Mouse (Mus musculus) embryonic facial prominence, embryonic 14.5 days (tissue): Measurements from ENCODE around the gene Loxl3. TPM values are rescaled to one million over a fixed set of nuclear protein-coding genes. Genes with fewer than 3 reads are reported as not detected.
A peak's percentile ranks its signal among the peaks of the same experiment; 100 is the strongest.

Experiments
- ATAC-seq: fragments of 200-750 bp; cut with Nextera tagmentation; 2 replicates; pipeline ENCODE4 v1.8.0; 2017; ENCODE audit warnings: low read depth, moderate number of reproducible peaks, moderate TSS enrichment
- DNase-seq: peaks from one replicate; pipeline ENCODE4 v3.0.0-alpha.2; 2015; ENCODE audit warnings: low spot score
- H3K27ac ChIP-seq: fragments of 300-500 bp; sonication (generic); replicated peaks from 2 replicates; pipeline ENCODE4 v1.5.1; 2014; ENCODE audit warnings: low read depth, mild to moderate bottlenecking, low read length, moderate library complexity
- H3K27me3 ChIP-seq: fragments of 300-500 bp; sonication (generic); replicated peaks from 2 replicates; pipeline ENCODE4 v1.6.1; 2014; ENCODE audit warnings: low read length; ENCODE audit not compliant: control insufficient read depth, insufficient read depth
- H3K36me3 ChIP-seq: fragments of 300-500 bp; sonication (generic); 2 replicates; pipeline ENCODE4 v1.6.1; 2014; ENCODE audit warnings: low read length, mixed read lengths; ENCODE audit not compliant: control insufficient read depth, insufficient read depth
- H3K4me1 ChIP-seq: fragments of 300-500 bp; sonication (generic); 2 replicates; pipeline ENCODE4 v1.6.1; 2014; ENCODE audit warnings: antibody characterized with exemption, low read length; ENCODE audit not compliant: control insufficient read depth, insufficient read depth
- H3K4me2 ChIP-seq: fragments of 300-500 bp; sonication (generic); 2 replicates; pipeline ENCODE4 v1.6.1; 2014; ENCODE audit warnings: low read depth, mild to moderate bottlenecking, low read length, moderate library complexity, mixed read lengths
- H3K4me3 ChIP-seq: fragments of 300-500 bp; sonication (generic); 2 replicates; pipeline ENCODE4 v1.5.1; 2014; ENCODE audit warnings: low read depth, mild to moderate bottlenecking, low read length
- H3K9ac ChIP-seq: fragments of 300-500 bp; sonication (generic); 2 replicates; pipeline ENCODE4 v1.6.1; 2014; ENCODE audit warnings: low read depth, mild to moderate bottlenecking, low read length, moderate library complexity, mixed read lengths
- H3K9me3 ChIP-seq: fragments of 300-500 bp; sonication (generic); 2 replicates; pipeline ENCODE4 v1.6.1; 2016; ENCODE audit warnings: low read length; ENCODE audit not compliant: control insufficient read depth
- WGBS: fragments of 180-500 bp; shearing (Covaris S2); extraction: QIAGEN DNeasy Blood & Tissue Kit; methylation state at CpG from one replicate; pipeline ENCODE4 v1.1.7; 2014; 5-methylcytosine and 5-hydroxymethylcytosine counted together
- polyA plus RNA-seq: library from polyadenylated mRNA; unstranded; fragments of >200 nt; fragmentation: Nextera tagmentation; extraction: Ambion mirVana; gene quantifications from 2 replicates; pipeline ENCODE4 v1.2.1, GENCODE M21; 2014

The Loxl3 gene
- polyA plus RNA-seq, 1 experiment from 2014 or later, result 19.7 TPM

DNA sequence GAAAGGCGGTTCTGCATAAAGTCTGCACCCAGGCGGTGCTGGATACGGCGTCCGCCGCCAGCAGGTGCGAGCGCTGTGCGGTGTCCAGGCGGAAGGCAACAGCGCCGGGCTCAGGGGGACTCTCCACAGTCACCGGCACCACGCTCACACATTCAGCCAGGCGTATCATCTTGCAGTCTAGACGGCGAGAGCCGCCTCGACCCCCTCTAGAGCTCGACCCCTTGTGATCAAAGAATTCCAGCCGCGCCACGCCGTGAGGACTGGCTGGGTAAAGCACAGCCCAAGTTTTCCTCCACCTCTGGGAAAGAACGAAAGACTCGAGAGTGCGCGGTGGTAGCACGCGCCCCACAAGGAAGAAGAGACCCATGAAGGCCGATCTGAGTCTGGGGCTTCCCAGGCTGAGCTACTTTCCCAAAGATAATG, 1.2 kb upstream of the Loxl3 start:
- Histone ChIP-seq H3K4me2 (peak overlapping the region; percentile 63), H3K4me1 (peaks cover 22% of the 10 kb centered on the region), H3K9ac (peak overlapping the region; percentile 60), H3K9me3 (no peaks in the 10 kb centered on the region), H3K36me3 (no peaks in the 10 kb centered on the region; the same call in 1 of the 2 replicates), H3K4me3 (peak overlapping the region; percentile 56), H3K27me3 (peaks cover 18% of the 10 kb centered on the region; the same call in 1 of the 2 replicates), H3K27ac (peak overlapping the region; percentile 80)
- WGBS, result under 1% methylated on average over 30 of the region's 31 CpGs
- DNase-seq, result peak; percentile 57
- peak; percentile 41 for ATAC-seq

DNA sequence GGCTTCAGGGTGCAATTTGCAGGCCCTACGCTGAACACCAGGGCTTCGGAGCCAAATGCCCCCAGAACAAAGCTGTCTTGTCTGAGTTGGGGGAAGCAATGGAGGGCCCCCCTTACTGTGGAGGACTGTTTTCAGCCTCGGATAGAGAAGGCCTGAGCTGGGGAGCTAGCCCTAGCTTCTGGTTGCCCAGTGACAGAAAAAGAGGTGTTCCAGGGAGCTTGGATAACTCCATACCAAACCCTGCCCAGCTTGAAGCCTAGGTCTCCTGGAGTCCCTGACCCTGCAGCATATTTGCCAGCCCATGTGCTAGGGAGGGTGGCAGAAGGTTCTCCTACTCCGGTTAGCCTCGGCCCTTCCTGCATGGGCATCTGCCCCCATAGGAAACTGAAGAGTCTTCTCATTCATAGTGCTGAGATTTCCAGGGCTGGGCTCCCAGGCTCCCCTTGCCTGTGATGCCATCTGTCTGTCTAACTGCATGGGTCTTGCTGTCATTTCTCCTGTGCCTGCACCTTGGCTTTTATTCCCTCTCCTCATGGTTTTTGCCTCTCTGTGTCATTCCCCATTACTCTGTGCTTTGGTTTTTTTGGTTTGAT, 586 bp downstream of the Loxl3 start:
- Histone ChIP-seq H3K27ac (peak overlapping the region; percentile 80), H3K4me3 (peak overlapping the region; percentile 56), H3K9ac (peak overlapping the region; percentile 60), H3K27me3 (peaks cover 14% of the 10 kb centered on the region; the same call in 1 of the 2 replicates), H3K9me3 (no peaks in the 10 kb centered on the region), H3K4me1 (peaks cover 25% of the 10 kb centered on the region), H3K4me2 (peak overlapping the region; percentile 63), H3K36me3 (no peaks in the 10 kb centered on the region; the same call in 1 of the 2 replicates)
- no peak for DNase-seq
- WGBS, result 27% methylated on average over 5 of the region's 5 CpGs
- ATAC-seq, result 0 out of 2 replicates have a peak, but pooled peaks have one; percentile 5

DNA sequence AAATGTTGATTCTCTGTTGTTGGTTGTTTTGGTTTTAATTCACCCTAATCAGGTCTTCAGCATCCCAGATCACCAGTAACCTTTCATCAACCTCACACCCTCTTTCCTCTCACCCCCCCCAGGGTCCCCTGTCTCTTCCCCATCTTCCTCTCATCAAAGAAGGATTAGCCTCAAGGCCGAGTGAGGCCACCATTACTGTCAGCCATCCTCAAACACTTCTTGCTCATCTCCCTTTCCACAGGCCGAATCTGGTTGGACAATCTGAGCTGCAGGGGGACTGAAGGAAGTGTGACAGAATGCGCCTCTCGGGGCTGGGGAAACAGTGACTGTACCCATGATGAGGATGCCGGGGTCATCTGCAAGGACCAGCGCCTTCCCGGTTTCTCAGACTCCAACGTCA, 3.2 kb downstream of the Loxl3 start:
- 80% methylated on average over 8 of the region's 8 CpGs for WGBS
- H3K36me3 ChIP-seq, result no peaks in the 10 kb centered on the region; the same call in 1 of the 2 replicates
- no peak overlapping the region for H3K4me2 ChIP-seq
- ATAC-seq, result no peak
- peaks cover 2% of the 10 kb centered on the region; the same call in 1 of the 2 replicates for H3K27me3 ChIP-seq
- no peak overlapping the region for H3K4me3 ChIP-seq
- DNase-seq, result no peak
- no peaks in the 10 kb centered on the region for H3K9me3 ChIP-seq
- peaks cover 20% of the 10 kb centered on the region for H3K4me1 ChIP-seq
- no peak overlapping the region for H3K9ac ChIP-seq
- no peak overlapping the region for H3K27ac ChIP-seq

DNA sequence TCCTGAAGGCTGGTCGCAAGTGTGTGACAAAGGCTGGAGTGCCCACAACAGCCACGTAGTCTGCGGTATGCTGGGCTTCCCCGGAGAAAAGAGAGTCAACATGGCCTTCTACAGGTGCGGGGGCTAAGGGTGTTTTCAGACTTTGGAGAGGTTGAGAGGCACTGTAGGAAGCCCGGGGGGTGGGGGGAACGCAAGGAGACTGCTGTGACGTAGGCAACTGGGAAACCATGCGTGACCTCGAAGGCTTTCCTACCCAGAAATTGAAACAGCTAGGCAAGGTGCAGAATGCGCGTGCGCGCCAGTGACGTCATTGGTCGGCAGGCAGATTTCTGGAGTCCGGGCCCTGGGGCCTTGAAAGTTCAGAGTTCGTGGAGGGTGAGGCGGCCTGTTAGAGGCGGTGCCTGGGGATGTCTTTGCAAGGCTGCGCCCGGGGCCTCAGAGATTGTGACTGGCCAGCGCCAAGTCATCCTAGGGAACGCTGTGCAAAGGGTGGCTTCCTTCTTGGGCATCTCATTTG, 4.6 kb downstream of the Loxl3 start:
- peak overlapping the region; percentile 23 for H3K4me3 ChIP-seq
- 10% methylated on average over 24 of the region's 24 CpGs for WGBS

DNA sequence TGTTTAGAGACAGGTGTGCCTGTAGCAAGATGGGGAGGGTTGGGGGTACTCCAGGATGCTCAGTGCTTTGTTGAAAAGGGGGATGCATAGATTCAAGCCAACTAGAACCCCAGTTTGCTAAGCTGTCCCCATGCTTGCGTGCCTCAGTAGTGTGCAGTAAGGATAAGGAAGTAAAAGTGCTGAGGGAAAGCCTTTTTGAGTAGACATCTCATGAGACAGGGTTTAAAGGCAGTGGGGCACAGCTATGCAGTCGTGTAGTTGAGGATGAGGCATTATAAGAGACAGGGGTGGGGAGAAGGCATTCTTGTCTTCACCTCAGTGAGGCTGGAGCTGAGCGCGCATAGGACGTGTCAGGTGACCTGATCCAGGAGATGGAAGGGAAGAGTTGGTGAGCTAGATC, 6.6 kb downstream of the Loxl3 start:
- peaks cover 6% of the 10 kb centered on the region; the same call in 1 of the 2 replicates for H3K4me1 ChIP-seq
- H3K4me3 ChIP-seq, result no peak overlapping the region
- H3K27ac ChIP-seq, result no peak overlapping the region

More for the DNA sequence above, 4.6 kb downstream of the Loxl3 start:
- H3K4me1 ChIP-seq, result peaks cover 15% of the 10 kb centered on the region
- H3K27me3 ChIP-seq, result no peaks in the 10 kb centered on the region
- no peaks in the 10 kb centered on the region for H3K9me3 ChIP-seq
- peak; percentile 67 for DNase-seq
- H3K36me3 ChIP-seq, result no peaks in the 10 kb centered on the region; the same call in 1 of the 2 replicates
- H3K9ac ChIP-seq, result peak overlapping the region; percentile 52; the same call in 1 of the 2 replicates
- H3K27ac ChIP-seq, result no peak overlapping the region
- ATAC-seq, result peak; percentile 58; the same call in 1 of the 2 replicates
- H3K4me2 ChIP-seq, result peak overlapping the region; percentile 59

DNA sequence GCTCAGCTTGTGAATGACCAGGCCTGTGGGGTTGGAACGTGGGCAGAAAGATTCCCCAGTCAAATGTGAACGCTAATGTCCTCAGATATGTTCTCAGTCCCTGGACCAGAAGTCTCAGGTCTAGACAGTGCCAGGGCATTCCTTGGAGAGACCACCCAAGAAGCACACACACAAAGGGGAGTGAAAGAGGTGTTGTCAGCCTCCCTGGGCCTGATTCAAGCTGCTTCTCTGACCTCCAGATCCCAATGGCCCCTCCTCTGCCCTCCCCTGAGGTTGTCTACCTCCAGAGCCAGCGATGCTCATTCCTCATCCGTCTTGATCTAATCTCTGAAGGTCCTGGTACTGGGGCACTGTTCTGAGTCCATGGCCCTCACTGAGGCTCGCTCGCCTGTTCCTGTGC, 9.6 kb downstream of the Loxl3 start:
- 71% methylated on average over 4 of the region's 6 CpGs for WGBS
- ATAC-seq (no peak), DNase-seq (no peak)
- Histone ChIP-seq H3K4me2 (no peak overlapping the region), H3K27me3 (no peaks in the 10 kb centered on the region), H3K4me3 (no peak overlapping the region), H3K36me3 (no peaks in the 10 kb centered on the region), H3K27ac (no peak overlapping the region), H3K9ac (no peak overlapping the region), H3K9me3 (no peaks in the 10 kb centered on the region), H3K4me1 (peaks cover 1% of the 10 kb centered on the region; the same call in 1 of the 2 replicates)

More for the DNA sequence above, 6.6 kb downstream of the Loxl3 start:
- no peaks in the 10 kb centered on the region; the same call in 1 of the 2 replicates for H3K36me3 ChIP-seq
- DNase-seq (no peak), ATAC-seq (no peak)
- no peak overlapping the region for H3K9ac ChIP-seq
- H3K27me3 ChIP-seq, result no peaks in the 10 kb centered on the region
- H3K4me2 ChIP-seq, result no peak overlapping the region
- H3K9me3 ChIP-seq, result no peaks in the 10 kb centered on the region
- 71% methylated on average over 5 of the region's 5 CpGs for WGBS

DNA sequence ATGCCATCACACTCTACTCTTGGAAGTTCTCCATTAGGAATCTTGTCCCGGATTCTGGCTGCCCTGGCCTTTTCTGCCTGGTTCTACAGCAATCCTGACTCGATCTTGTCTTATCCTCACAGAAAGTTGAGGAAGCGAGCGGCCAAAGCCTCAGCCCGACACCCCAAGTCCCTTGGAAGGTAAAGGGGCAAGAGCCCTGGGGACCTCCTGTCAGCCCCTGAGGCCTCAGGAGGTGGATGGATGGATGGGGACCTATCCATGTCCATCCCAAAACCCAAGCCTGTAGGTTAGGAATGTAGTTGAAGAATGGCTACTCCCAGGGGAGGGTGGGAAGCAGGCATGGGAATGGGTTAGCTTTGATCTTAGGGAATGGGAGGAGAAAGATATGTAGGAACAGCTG, 10.0 kb downstream of the Loxl3 start:
- Histone ChIP-seq H3K27me3 (no peaks in the 10 kb centered on the region), H3K9me3 (no peaks in the 10 kb centered on the region), H3K9ac (no peak overlapping the region), H3K36me3 (no peaks in the 10 kb centered on the region), H3K4me1 (no peaks in the 10 kb centered on the region), H3K4me2 (no peak overlapping the region), H3K4me3 (no peak overlapping the region), H3K27ac (no peak overlapping the region)
- DNase-seq, result no peak
- WGBS, result 94% methylated on average over 5 of the region's 5 CpGs
- no peak for ATAC-seq

DNA sequence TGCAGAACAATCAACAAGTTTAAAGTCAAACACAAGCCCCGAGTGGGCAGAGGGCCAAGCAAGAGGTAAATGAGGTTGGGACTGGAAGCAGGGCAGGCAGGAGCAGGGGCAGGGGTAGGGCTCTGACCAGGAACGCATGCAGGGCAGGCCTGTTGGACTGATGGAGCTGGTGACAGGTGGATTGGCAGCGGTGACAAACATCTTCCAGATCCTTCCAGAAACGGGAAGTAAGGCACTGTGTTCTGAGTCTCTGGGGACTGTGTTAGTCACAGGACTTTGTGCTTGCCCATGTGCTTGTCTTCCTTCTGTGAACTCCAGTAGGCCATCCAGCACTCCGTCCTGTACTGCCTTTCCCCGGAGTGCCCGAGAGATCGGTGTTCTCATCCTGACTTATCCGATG, 10.8 kb downstream of the Loxl3 start:
- DNase-seq, result no peak

More for the DNA sequence above, 10.8 kb downstream of the Loxl3 start:
- no peak for ATAC-seq
- H3K4me1 ChIP-seq, result no peaks in the 10 kb centered on the region
- H3K9me3 ChIP-seq, result no peaks in the 10 kb centered on the region
- H3K27ac ChIP-seq, result no peak overlapping the region
- no peak overlapping the region for H3K4me3 ChIP-seq
- 0 out of 2 replicates have a peak, but pooled peaks cover under 1% of the 10 kb centered on the region for H3K36me3 ChIP-seq
- no peaks in the 10 kb centered on the region for H3K27me3 ChIP-seq
- H3K9ac ChIP-seq, result no peak overlapping the region
- WGBS, result 69% methylated on average over 8 of the region's 9 CpGs
- no peak overlapping the region for H3K4me2 ChIP-seq
